Mouse (Mus musculus): Measurements from ENCODE around the gene Slc38a3.

Gene Slc38a3

GRCm38 (mm10) chr9:107695441-107696105 lies 26.2 kb upstream of the Slc38a3 start:
- peak; percentile 39 to 47 for DNase-seq

GRCm38 (mm10) chr9:107694627-107695026 lies 25.3 kb upstream of the Slc38a3 start:
- DNase-seq: peak in 1 of 2 experiments; percentile 37

GRCm38 (mm10) chr9:107693433-107693987 lies 24.2 kb upstream of the Slc38a3 start:
- no peak for DNase-seq

- DNase-seq: no peak
Measured at GRCm38 (mm10) chr9:107692785-107693184, 23.5 kb upstream of the Slc38a3 start.

- no peak for DNase-seq
Measured at GRCm38 (mm10) chr9:107690391-107690790, 21.1 kb upstream of the Slc38a3 start.

- DNase-seq: no peak
Measured at GRCm38 (mm10) chr9:107688939-107689338, 19.6 kb upstream of the Slc38a3 start.

GRCm38 (mm10) chr9:107688415-107688814 lies 19.1 kb upstream of the Slc38a3 start:
- DNase-seq: no peak

- DNase-seq: peak in 1 of 2 experiments; percentile 56
Measured at GRCm38 (mm10) chr9:107685231-107685981, 16.1 kb upstream of the Slc38a3 start.

- DNase-seq: no peak
Measured at GRCm38 (mm10) chr9:107682405-107682804, 13.1 kb upstream of the Slc38a3 start.

GRCm38 (mm10) chr9:107679501-107679900 lies 10.2 kb upstream of the Slc38a3 start, which contains the start of gene Gnat1:
Gene Gnat1 (minus strand): TSS chr9:107679712.
- DNase-seq: no peak

- DNase-seq: no peak
Measured at GRCm38 (mm10) chr9:107678861-107679260, 9.5 kb upstream of the Slc38a3 start.

- peak; percentile 70 to 85 for DNase-seq
Measured at GRCm38 (mm10) chr9:107677819-107678526, 8.6 kb upstream of the Slc38a3 start.

GRCm38 (mm10) chr9:107677091-107677784 lies 7.9 kb upstream of the Slc38a3 start:
- DNase-seq: no peak

- no peak for DNase-seq
Measured at GRCm38 (mm10) chr9:107676302-107676701, 7.0 kb upstream of the Slc38a3 start.

- peak in 1 of 2 experiments; percentile 64 for DNase-seq
Measured at GRCm38 (mm10) chr9:107675671-107676301, 6.5 kb upstream of the Slc38a3 start.

GRCm38 (mm10) chr9:107674609-107675429 lies 5.5 kb upstream of the Slc38a3 start:
- DNase-seq: peak; percentile 54 to 70

GRCm38 (mm10) chr9:107670259-107670658 lies 929 bp upstream of the Slc38a3 start:
- DNase-seq: peak; percentile 65 to 66

- no peak for DNase-seq
Measured at GRCm38 (mm10) chr9:107668916-107669315, 414 bp downstream of the Slc38a3 start.

GRCm38 (mm10) chr9:107668011-107668410 lies 1.3 kb downstream of the Slc38a3 start:
- DNase-seq: no peak

- DNase-seq: peak; percentile 48
Measured at GRCm38 (mm10) chr9:107667219-107667618, 2.1 kb downstream of the Slc38a3 start.

GRCm38 (mm10) chr9:107666751-107667205 lies 2.6 kb downstream of the Slc38a3 start:
- no peak for DNase-seq

Measured in kidney, adult 8-10 months (tissue).